Mouse (Mus musculus): Measurements from ENCODE around the gene Klhl8.

- TF ChIP-seq CTCF (IDR thresholded peaks at IDR 0.05) (no peak), EP300 (IDR thresholded peaks at IDR 0.05) (no peak)
Observed at GRCm38 (mm10) chr5:103938547-103939349, 27.7 kb upstream of the Klhl8 start.

All from lung, postnatal 0 days (tissue).